Mouse (Mus musculus) gastrocnemius, postnatal 36 days (tissue): ENCODE data around the gene Focad. TPM values are rescaled to one million over a fixed set of nuclear protein-coding genes. Genes with fewer than 3 reads are reported as not detected.
A peak's percentile ranks its signal among the peaks of the same experiment; 100 is the strongest.

Experiments used
- DNase-seq, 2 experiments: peaks; one replicate each; pipeline ENCODE4 v3.0.0; 2022
- intact Hi-C: fragments of 180-260 bp; cut with DNase I; formaldehyde crosslinking; loops from one replicate; pipeline ENCODE4 v1.15.1; 2025
- long read RNA-seq, 2 experiments: library from polyadenylated mRNA; stranded (forward); transcript quantifications; one replicate each; pipeline ENCODE4 v2.0.0; 2021
- total RNA-seq, 2 experiments: library from RNA; stranded (reverse); gene quantifications; 2 replicates each; pipeline ENCODE4 v1.2.3; 2021

Focad gene
- total RNA-seq = 10 to 100 TPM in 1 of 2 experiments, 1 to 10 TPM in 1; 8.5 to 10.9 TPM
- long read RNA-seq, experiment 1, full-length matches to known transcripts = 1 of 22 reads
- long read RNA-seq, experiment 1, partial matches to known transcripts = 19 of 22 reads
- long read RNA-seq, experiment 1, other reads (novel, unspliced or antisense) = 2 of 22 reads
- long read RNA-seq, experiment 2, partial matches to known transcripts = 21 of 21 reads
- long read RNA-seq, experiment 2, other reads (novel, unspliced or antisense) = 0 of 21 reads

- peak; percentile 97 to 98 for DNase-seq
- intact Hi-C loops = loop anchor here (5.0 kb wide), 1 partner anchor 57 kb away; no protein-coding TSS in a partner anchor
Observed at GRCm38 (mm10) chr4:88094062-88094767, at the start of gene Focad. TSS of gene Focad (plus strand) at chr4:88094629.

- DNase-seq = no peak
- intact Hi-C loops = no loop called here
Observed at GRCm38 (mm10) chr4:88045151-88045550, 49.3 kb upstream of the Focad start.

- intact Hi-C loops = no loop called here
- DNase-seq = no peak
Observed at GRCm38 (mm10) chr4:88046280-88046679, 48.1 kb upstream of the Focad start.

GRCm38 (mm10) chr4:88075388-88075787 is 19.0 kb upstream of the Focad start:
- DNase-seq = no peak
- intact Hi-C loops = no loop called here

- intact Hi-C loops = no loop called here
- no peak for DNase-seq
Observed at GRCm38 (mm10) chr4:88078983-88079382, 15.4 kb upstream of the Focad start.

GRCm38 (mm10) chr4:88081417-88081816 is 13.0 kb upstream of the Focad start:
- DNase-seq = no peak
- intact Hi-C loops = no loop called here

- DNase-seq = no peak
- intact Hi-C loops = no loop called here
Observed at GRCm38 (mm10) chr4:88081885-88082284, 12.5 kb upstream of the Focad start.

GRCm38 (mm10) chr4:88082381-88082780 is 12.0 kb upstream of the Focad start:
- DNase-seq = no peak
- intact Hi-C loops = no loop called here

GRCm38 (mm10) chr4:88083781-88084180 is 10.6 kb upstream of the Focad start:
- intact Hi-C loops = no loop called here
- DNase-seq = no peak

GRCm38 (mm10) chr4:88090316-88090715 is 4.1 kb upstream of the Focad start:
- intact Hi-C loops = loop anchor here (5.0 kb wide), 1 partner anchor 53 kb away; no protein-coding TSS in a partner anchor
- no peak for DNase-seq

- intact Hi-C loops = loop anchor here (5.0 kb wide), 1 partner anchor 58 kb away; no protein-coding TSS in a partner anchor
- no peak for DNase-seq
Observed at GRCm38 (mm10) chr4:88094768-88095420, 465 bp downstream of the Focad start.

- DNase-seq = no peak
- intact Hi-C loops = no loop called here
Observed at GRCm38 (mm10) chr4:88095693-88096092, 1.3 kb downstream of the Focad start.

- intact Hi-C loops = no loop called here
- DNase-seq = no peak
Observed at GRCm38 (mm10) chr4:88108585-88108984, 14.2 kb downstream of the Focad start.

- no peak for DNase-seq
- intact Hi-C loops = no loop called here
Observed at GRCm38 (mm10) chr4:88117331-88117730, 22.9 kb downstream of the Focad start.

- no peak for DNase-seq
- intact Hi-C loops = no loop called here
Observed at GRCm38 (mm10) chr4:88117942-88118341, 23.5 kb downstream of the Focad start.

GRCm38 (mm10) chr4:88118750-88119395 is 24.4 kb downstream of the Focad start:
- DNase-seq = no peak
- intact Hi-C loops = no loop called here

GRCm38 (mm10) chr4:88120091-88120490 is 25.7 kb downstream of the Focad start:
- DNase-seq = no peak
- intact Hi-C loops = no loop called here

- intact Hi-C loops = no loop called here
- DNase-seq = no peak
Observed at GRCm38 (mm10) chr4:88122472-88122871, 28.0 kb downstream of the Focad start.

GRCm38 (mm10) chr4:88135936-88136335 is 41.5 kb downstream of the Focad start:
- intact Hi-C loops = no loop called here
- no peak for DNase-seq

GRCm38 (mm10) chr4:88136528-88136927 is 42.1 kb downstream of the Focad start:
- DNase-seq = no peak
- intact Hi-C loops = no loop called here

GRCm38 (mm10) chr4:88138366-88138917 is 44.0 kb downstream of the Focad start:
- DNase-seq = no peak
- intact Hi-C loops = no loop called here
